Mouse (Mus musculus) hindbrain, embryonic 15.5 days (tissue): ENCODE measurements at regions not wholly inside any gene's neighbourhood (a gene's known extent, or its start where the extent isn't known, plus 50 kb on each side); places are given as distances from the start of the nearest gene placed in this dataset.

ENCODE experiments used
- ATAC-seq: fragments of 200-750 bp; cut with Nextera tagmentation; 2 replicates; pipeline ENCODE4 v1.8.0; 2017; ENCODE audit warnings: low read depth, moderate number of reproducible peaks, moderate TSS enrichment; ENCODE audit not compliant: low FRiP score
- H3K27ac ChIP-seq: fragments of 300-500 bp; sonication (generic); replicated peaks from 2 replicates; pipeline ENCODE4 v1.5.1; 2015; ENCODE audit warnings: mild to moderate bottlenecking, inconsistent platforms
- H3K27me3 ChIP-seq: fragments of 300-500 bp; sonication (generic); 2 replicates; pipeline ENCODE4 v1.6.1; 2015; ENCODE audit warnings: control low read depth, inconsistent platforms
- H3K36me3 ChIP-seq: fragments of 300-500 bp; sonication (generic); 2 replicates; pipeline ENCODE4 v1.6.1; 2015; ENCODE audit warnings: control low read depth, inconsistent platforms
- H3K4me1 ChIP-seq: fragments of 300-500 bp; sonication (generic); replicated peaks from 2 replicates; pipeline ENCODE4 v1.6.1; 2015; ENCODE audit warnings: control low read depth, inconsistent platforms
- H3K4me2 ChIP-seq: fragments of 300-500 bp; sonication (generic); 2 replicates; pipeline ENCODE4 v1.6.1; 2015; ENCODE audit warnings: moderate library complexity, mild to moderate bottlenecking, inconsistent platforms
- H3K4me3 ChIP-seq: fragments of 300-500 bp; sonication (generic); 2 replicates; pipeline ENCODE4 v1.5.1; 2015; ENCODE audit warnings: mild to moderate bottlenecking, inconsistent platforms
- H3K9ac ChIP-seq: fragments of 300-500 bp; sonication (generic); 2 replicates; pipeline ENCODE4 v1.6.1; 2015; ENCODE audit warnings: inconsistent platforms
- H3K9me3 ChIP-seq: fragments of 300-500 bp; sonication (generic); 2 replicates; pipeline ENCODE4 v1.6.1; 2016; ENCODE audit warnings: control low read depth, inconsistent platforms
- WGBS: fragments of 180-500 bp; shearing (Covaris S2); methylation state at CpG from one replicate; pipeline ENCODE4 v1.1.7; 2015; 5-methylcytosine and 5-hydroxymethylcytosine counted together

DNA sequence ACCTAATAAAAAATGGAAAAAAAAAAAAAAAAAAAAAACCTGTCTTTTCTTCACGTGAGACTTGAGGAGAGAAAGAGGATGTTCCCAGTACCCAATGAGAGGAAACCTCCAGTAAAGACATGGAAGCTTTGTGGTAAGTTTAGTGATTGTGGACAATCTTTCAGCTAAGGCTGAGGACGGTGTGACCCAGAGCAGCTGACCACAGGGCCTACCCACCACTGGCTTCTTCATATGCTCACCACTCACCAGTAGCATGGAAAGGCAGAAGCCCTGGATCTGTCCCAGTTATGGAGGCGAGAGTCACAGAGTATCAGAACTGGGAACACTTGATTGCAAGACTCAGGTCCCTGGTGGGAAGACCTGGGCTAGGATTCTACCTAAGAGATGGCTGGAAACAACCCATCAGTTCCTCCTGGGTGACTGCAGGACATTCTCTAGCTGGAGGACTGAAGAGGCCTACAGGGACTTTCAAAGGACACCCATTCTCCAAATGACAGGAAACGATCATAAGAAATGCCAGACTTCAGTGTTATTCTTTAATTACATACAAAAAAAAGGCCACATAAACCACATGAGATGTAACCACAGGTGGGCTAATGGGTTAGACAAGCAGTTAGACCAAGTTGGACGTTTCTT lies 271.8 kb downstream of the Maf start:
- Histone ChIP-seq H3K4me3 (no peak overlapping the region), H3K27ac (no peak overlapping the region), H3K27me3 (no peaks in the 10 kb centered on the region), H3K9ac (no peak overlapping the region), H3K9me3 (no peaks in the 10 kb centered on the region), H3K36me3 (no peaks in the 10 kb centered on the region), H3K4me2 (no peak overlapping the region), H3K4me1 (no peaks in the 10 kb centered on the region)
- 94% methylated on average over 5 of the region's 5 CpGs for WGBS
- no peak for ATAC-seq

DNA sequence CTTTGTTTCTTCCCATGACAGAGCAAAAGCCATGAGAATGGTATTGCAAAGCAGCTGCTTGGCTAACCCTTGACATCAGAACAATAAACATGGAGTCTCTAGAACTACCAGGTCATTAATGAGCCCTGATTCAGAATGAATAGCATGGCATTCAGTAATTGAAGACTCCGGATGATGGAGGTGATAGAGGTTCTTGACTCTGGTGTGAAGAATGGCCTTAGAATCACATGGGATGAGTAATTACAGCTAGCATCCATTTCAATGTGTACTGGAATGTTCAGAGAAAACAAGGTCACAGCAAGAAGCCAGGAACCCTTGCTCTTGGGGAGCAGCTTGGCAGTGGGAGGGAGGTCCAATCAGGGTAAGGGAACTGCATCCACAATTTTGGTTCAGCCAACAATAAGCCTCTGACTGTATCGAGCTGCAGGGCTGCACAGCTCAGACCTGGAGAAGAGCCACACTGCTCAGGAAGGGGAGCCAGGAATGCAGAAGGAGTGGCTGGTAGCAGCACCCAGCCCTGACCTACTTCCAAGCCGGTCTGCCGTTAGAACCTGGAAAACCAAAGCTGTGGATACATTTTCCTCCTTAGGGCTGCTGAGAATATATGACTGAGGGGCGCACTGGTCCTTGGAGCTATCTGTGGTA lies 275.1 kb downstream of the Maf start:
- no peak for ATAC-seq
- H3K27me3 ChIP-seq, result no peaks in the 10 kb centered on the region
- 70% methylated on average over 5 of the region's 5 CpGs for WGBS

DNA sequence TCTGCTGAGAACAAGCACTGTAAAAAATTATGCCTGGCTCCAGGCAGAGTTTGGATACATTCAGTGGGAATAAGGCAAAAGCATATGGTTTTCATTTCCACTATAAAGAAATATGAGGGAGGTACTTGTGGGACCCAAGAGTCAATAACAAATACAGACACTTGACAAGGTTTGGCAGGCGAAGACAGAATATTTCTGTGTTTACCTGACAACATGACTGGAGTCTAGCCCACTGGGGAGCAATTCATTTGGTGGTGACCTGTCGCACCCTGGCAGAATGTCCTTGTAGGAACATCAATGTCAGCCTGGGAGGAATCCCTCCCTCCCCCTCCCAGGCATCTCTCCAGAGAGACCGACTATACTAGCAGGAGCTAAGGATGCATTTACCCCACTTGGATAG lies 276.8 kb downstream of the Maf start:
- no peaks in the 10 kb centered on the region for H3K27me3 ChIP-seq
- H3K4me1 ChIP-seq, result 0 out of 2 replicates have a peak, but pooled peaks cover 3% of the 10 kb centered on the region
- no peaks in the 10 kb centered on the region for H3K36me3 ChIP-seq
- H3K27ac ChIP-seq, result no peak overlapping the region
- no peak overlapping the region for H3K4me2 ChIP-seq
- H3K9me3 ChIP-seq, result no peaks in the 10 kb centered on the region
- H3K9ac ChIP-seq, result no peak overlapping the region
- 66% methylated on average over 3 of the region's 3 CpGs for WGBS
- ATAC-seq, result no peak
- no peak overlapping the region for H3K4me3 ChIP-seq

More for the DNA sequence above, 275.1 kb downstream of the Maf start:
- H3K4me2 ChIP-seq, result no peak overlapping the region
- 0 out of 2 replicates have a peak, but pooled peaks cover 3% of the 10 kb centered on the region for H3K4me1 ChIP-seq
- H3K4me3 ChIP-seq, result no peak overlapping the region
- H3K36me3 ChIP-seq, result no peaks in the 10 kb centered on the region
- H3K9ac ChIP-seq, result no peak overlapping the region
- no peaks in the 10 kb centered on the region for H3K9me3 ChIP-seq
- no peak overlapping the region for H3K27ac ChIP-seq

DNA sequence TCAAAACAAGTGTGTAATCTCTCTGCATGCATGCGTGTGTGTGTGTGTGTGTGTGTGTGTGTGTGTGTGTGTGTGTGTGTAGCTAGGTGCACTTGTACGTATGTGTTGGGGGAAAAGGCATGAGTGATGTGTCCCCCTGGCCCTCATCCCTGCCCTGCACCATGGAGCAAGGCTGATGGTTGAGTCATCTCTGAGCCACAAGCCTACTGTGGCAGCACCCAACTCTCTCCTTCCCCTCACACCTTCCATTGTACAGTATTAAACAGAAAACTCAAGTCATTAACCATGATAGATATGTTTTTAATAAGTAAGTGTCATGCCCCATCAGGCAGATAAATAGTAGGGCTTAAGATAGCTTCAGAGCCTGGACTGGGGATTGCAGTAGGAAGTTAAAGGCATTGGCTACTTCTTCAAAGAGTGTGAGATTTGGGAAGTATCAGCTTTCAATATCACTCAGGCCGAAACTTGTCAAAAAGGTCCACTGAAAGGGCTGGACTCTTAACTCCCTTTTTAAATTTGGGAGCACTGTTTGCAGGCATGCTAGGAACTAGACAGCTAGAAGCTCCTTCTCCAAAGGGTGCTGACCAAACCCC lies 278.2 kb downstream of the Maf start:
- H3K4me2 ChIP-seq, result no peak overlapping the region
- H3K4me1 ChIP-seq, result 0 out of 2 replicates have a peak, but pooled peaks cover 3% of the 10 kb centered on the region
- no peaks in the 10 kb centered on the region for H3K9me3 ChIP-seq
- no peaks in the 10 kb centered on the region for H3K27me3 ChIP-seq
- 80% methylated on average over 3 of the region's 3 CpGs for WGBS
- H3K27ac ChIP-seq, result no peak overlapping the region
- no peak overlapping the region for H3K4me3 ChIP-seq
- no peak overlapping the region for H3K9ac ChIP-seq
- no peaks in the 10 kb centered on the region for H3K36me3 ChIP-seq
- no peak for ATAC-seq

DNA sequence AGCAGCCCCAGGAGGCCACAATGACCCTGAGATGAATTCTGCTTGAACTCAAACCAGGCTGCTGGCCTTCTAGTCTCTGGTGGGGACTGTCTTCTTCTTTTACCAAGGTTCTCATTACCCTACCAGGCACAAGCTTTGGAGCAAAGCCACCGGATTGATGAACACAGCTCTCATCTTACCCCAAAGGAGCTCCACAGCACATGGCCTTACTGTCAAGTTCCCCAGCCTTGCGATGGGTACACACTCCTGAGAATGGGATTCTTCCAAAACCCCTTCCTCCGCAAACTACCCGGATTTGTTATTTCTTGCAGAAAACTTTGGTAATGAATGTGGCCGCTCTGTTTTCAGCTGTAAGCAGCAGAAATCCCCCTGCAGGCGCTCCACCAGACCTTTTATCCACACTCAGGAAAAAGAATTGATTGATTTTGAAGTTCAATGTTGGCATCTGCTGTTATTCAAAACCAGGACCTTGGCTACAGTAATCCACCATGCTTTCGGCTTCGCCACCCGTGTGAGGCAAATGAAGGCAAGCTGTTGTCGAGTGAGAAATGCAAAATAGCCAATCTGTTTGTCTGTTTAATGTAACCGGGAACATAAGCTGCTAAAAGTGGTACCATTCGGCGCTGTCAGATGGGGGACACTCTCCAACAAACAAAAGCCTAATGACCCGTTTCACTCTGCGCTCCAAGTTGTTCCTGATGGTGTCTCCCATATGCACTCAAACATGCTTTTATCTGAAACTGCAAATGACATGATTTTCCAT lies 278.9 kb downstream of the Maf start:
- Histone ChIP-seq H3K9me3 (no peaks in the 10 kb centered on the region), H3K4me2 (no peak overlapping the region), H3K4me1 (0 out of 2 replicates have a peak, but pooled peaks cover 3% of the 10 kb centered on the region), H3K27me3 (no peaks in the 10 kb centered on the region), H3K9ac (no peak overlapping the region), H3K27ac (no peak overlapping the region), H3K4me3 (no peak overlapping the region), H3K36me3 (no peaks in the 10 kb centered on the region)
- 66% methylated on average over 15 of the region's 15 CpGs for WGBS
- ATAC-seq, result no peak

DNA sequence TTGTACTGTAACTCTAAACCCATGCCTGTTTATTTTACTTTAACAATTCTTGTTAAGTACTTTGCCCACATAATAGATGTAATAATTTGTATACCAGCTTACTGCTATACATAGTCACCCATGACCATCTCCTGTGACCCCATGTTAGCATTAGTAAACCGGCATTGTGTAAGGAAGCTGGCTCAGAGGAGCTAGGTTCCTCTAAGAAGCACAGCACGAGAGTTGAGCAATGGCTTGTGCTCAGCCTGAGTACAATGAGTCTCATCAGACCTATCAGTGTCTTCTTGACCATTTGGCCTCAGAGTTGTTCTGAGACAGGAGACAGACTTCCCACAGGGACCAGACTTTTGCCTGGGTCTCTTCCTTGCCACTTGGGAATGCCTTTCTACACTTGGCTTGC lies 279.6 kb downstream of the Maf start:
- no peak for ATAC-seq
- no peak overlapping the region for H3K9ac ChIP-seq
- H3K4me1 ChIP-seq, result 0 out of 2 replicates have a peak, but pooled peaks cover 3% of the 10 kb centered on the region
- H3K9me3 ChIP-seq, result no peaks in the 10 kb centered on the region
- H3K4me3 ChIP-seq, result no peak overlapping the region
- H3K4me2 ChIP-seq, result no peak overlapping the region
- no peaks in the 10 kb centered on the region for H3K27me3 ChIP-seq
- WGBS, result 81% methylated on average over 2 of the region's 2 CpGs
- no peak overlapping the region for H3K27ac ChIP-seq
- no peaks in the 10 kb centered on the region for H3K36me3 ChIP-seq

DNA sequence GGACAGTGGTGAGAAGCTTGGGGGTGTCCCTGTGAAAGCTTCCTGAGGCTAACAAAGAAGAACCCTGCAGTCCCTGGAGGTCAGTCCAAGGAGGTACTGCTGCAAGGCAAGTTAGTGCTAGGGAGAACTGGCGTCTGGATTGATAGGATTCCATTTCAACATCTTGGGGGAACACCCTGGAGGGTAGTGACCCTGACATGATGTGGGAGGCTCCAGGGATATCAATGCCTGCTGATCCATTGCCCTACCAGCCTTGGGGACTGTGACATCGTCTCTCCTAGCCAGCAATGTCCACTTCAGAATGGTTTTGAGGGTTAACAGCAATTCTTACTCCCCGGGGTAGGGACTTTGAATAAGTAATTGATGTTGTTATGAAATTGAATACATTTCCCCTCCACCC lies 280.1 kb downstream of the Maf start:
- no peak overlapping the region for H3K27ac ChIP-seq
- 0 out of 2 replicates have a peak, but pooled peaks cover 3% of the 10 kb centered on the region for H3K4me1 ChIP-seq
- H3K27me3 ChIP-seq, result no peaks in the 10 kb centered on the region
- H3K36me3 ChIP-seq, result no peaks in the 10 kb centered on the region
- 60% methylated on average over 3 of the region's 3 CpGs for WGBS
- no peaks in the 10 kb centered on the region for H3K9me3 ChIP-seq
- H3K4me2 ChIP-seq, result no peak overlapping the region
- no peak overlapping the region for H3K9ac ChIP-seq
- no peak for ATAC-seq
- H3K4me3 ChIP-seq, result no peak overlapping the region

DNA sequence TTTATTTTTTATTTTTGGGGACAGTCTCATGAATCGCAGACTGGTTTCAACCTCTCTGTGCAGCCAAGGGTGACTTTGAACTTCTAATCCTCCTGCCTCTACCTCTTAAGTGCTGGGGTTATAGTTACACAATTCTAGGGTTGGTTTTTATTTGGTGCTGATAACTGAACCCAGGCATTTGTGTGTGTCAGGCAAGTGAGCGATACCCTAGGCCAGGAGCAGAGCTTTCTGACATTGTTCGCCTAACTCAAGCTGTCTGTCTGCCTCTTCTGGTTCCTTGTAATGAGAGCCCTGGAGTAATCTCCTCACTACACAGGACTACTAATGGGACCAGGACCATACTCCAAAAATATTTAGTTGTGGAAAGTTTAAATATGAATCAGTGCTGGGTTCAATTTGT lies 281.1 kb downstream of the Maf start:
- Histone ChIP-seq H3K27ac (no peak overlapping the region), H3K27me3 (no peaks in the 10 kb centered on the region), H3K9ac (no peak overlapping the region), H3K4me2 (no peak overlapping the region), H3K36me3 (no peaks in the 10 kb centered on the region), H3K4me3 (no peak overlapping the region), H3K4me1 (0 out of 2 replicates have a peak, but pooled peaks cover 3% of the 10 kb centered on the region), H3K9me3 (no peaks in the 10 kb centered on the region)
- no peak for ATAC-seq
- 93% methylated on average over 3 of the region's 3 CpGs for WGBS

DNA sequence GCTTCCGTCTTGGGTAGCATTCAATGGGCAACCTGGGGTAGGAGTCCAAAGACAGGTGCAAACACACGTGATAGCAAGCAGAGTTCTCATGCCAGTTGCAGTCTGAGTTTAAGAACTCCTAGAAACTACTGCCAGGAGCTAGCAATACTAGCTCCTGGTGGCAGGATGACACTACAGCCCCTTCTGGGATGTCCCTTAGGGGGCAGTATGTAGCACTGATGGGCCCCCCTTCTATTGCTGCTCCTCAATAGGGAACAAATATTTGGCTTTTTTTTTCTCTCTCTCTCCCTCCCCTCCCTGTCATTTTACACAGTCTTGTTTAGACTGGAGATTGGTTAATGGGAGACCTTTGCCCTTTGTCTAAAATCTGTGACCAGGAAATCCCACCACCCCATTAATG lies 282.2 kb downstream of the Maf start:
- Histone ChIP-seq H3K4me2 (no peak overlapping the region), H3K4me3 (no peak overlapping the region), H3K9ac (no peak overlapping the region), H3K27me3 (no peaks in the 10 kb centered on the region), H3K27ac (no peak overlapping the region), H3K4me1 (0 out of 2 replicates have a peak, but pooled peaks cover 3% of the 10 kb centered on the region), H3K9me3 (no peaks in the 10 kb centered on the region), H3K36me3 (no peaks in the 10 kb centered on the region)
- WGBS, result 65% methylated on average over 2 of the region's 2 CpGs
- no peak for ATAC-seq

DNA sequence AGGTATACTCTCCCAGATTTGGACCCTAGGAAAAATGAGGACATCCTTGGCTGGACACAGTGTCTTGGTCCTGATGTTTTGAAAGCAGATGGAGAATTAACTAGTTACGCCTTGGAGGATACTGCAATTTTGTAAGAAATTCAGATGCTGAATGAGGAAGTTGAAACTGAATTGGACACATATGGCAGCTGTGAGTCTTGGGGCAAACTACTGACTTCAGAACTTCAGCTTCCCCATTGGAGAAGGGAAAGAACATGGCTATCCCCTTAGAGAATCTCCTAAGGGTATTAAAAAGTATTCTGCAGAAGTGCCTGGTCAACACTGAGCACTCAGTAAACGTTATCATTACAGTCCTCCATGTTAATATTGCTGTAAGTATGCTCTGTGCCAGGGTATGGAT lies 283.9 kb downstream of the Maf start:
- Histone ChIP-seq H3K4me3 (no peak overlapping the region), H3K9ac (no peak overlapping the region), H3K36me3 (no peaks in the 10 kb centered on the region), H3K27me3 (no peaks in the 10 kb centered on the region), H3K27ac (no peak overlapping the region), H3K4me1 (0 out of 2 replicates have a peak, but pooled peaks cover under 1% of the 10 kb centered on the region), H3K9me3 (no peaks in the 10 kb centered on the region), H3K4me2 (no peak overlapping the region)
- no peak for ATAC-seq
- WGBS, result 87% methylated on average over 2 of the region's 2 CpGs

DNA sequence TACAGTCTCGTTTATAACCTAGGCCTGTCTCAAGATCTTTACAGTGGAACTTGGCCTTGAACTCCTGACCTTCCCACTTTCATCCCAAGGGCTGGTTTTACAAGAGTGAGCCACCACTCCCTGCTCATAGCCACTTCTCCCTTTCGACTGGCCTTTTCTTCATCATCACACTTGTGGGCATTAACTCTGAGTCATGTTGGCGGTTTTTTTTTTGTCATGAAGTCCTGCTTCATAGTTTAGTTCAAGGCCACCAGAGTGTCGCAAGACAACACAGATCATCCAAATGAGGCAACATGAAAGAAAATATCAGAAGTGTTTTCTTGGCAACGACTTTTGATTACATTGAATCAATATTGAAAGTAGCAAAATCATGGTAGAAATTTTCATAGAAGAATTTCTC lies 284.5 kb downstream of the Maf start:
- no peak for ATAC-seq
- Histone ChIP-seq H3K9me3 (no peaks in the 10 kb centered on the region), H3K4me2 (no peak overlapping the region), H3K27ac (no peak overlapping the region), H3K36me3 (no peaks in the 10 kb centered on the region), H3K4me1 (no peaks in the 10 kb centered on the region), H3K9ac (no peak overlapping the region), H3K4me3 (no peak overlapping the region), H3K27me3 (no peaks in the 10 kb centered on the region)
- 86% methylated on average over 5 of the region's 5 CpGs for WGBS

DNA sequence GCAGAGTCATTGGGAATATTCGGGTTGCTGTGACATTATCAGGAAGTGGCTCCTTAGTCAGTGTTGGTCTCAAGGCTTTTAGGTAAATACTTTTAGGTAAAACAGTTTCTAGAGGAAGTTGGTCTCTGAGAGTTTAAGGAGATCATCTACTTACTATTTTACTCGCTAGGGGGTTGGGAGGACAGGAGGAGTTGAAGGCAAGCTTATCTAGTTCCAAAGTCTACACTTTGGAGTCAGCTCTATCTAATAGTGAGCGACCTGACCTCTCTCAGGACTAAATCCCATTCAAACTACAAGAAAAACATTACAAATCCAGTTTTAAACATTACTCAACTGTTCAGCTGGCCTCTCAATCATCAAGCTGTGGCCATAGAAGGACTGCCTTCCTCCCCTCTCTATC lies 287.1 kb downstream of the Maf start:
- no peak overlapping the region for H3K4me3 ChIP-seq
- no peaks in the 10 kb centered on the region for H3K9me3 ChIP-seq
- no peaks in the 10 kb centered on the region for H3K4me1 ChIP-seq
- H3K27ac ChIP-seq, result no peak overlapping the region
- no peak for ATAC-seq
- 93% methylated on average over 3 of the region's 3 CpGs for WGBS
- no peaks in the 10 kb centered on the region for H3K36me3 ChIP-seq
- no peak overlapping the region for H3K4me2 ChIP-seq
- no peak overlapping the region for H3K9ac ChIP-seq
- peaks cover 3% of the 10 kb centered on the region; the same call in 1 of the 2 replicates for H3K27me3 ChIP-seq
